In genomic region chr15:10816213-10816621, GRCm38 (mm10) we compare ENCODE assay signal across 12 mouse cellular contexts.
DNase-seq lines count a peak whose midpoint lies in the region; ATAC-seq lines count a peak whose summit lies in the region.
"Had no signal": no experiment of that assay in that cellular context is flagged by ENCODE, and none has a peak within 500 bp of the region (broad histone marks: within the 10 kb centered on the region; RNA-seq: fewer than 3 reads in every experiment).

No protein-coding gene starts in this region.

- ATAC-seq in frontal cortex, adult (ENCODE audit: low TSS enrichment) = peak; percentile 45
- ATAC-seq: lung, postnatal 0 days; midbrain, embryonic 15.5 days had no signal

- no peak for DNase-seq in frontal cortex, postnatal 25 days (ENCODE audit: low spot score in 2 of 2)
- DNase-seq in right cerebral cortex, adult 18-20 months = peak; percentile 59
- DNase-seq in right cerebral cortex, postnatal 25 days = no peak
- DNase-seq in adrenal gland, postnatal 36 days = peak; percentile 31 to 43
- no peak for DNase-seq in gastrocnemius, postnatal 4 days (ENCODE audit: low spot score in 2 of 2)
- no peak for DNase-seq in ovary, postnatal 10 days (ENCODE audit: low spot score)
- DNase-seq: cerebellum, adult 9-10 months; heart, adult 18-20 months; thymus, postnatal 14 days had no signal

Comparison
In these comparisons a context has a peak if more than half of its experiments do, and no peak if none do; other contexts are left out.
1. DNase-seq: peak in right cerebral cortex, adult 18-20 months (single experiment) and adrenal gland, postnatal 36 days (2 of 2); none in frontal cortex, postnatal 25 days (0 of 2), right cerebral cortex, postnatal 25 days (single experiment), gastrocnemius, postnatal 4 days (0 of 2) and ovary, postnatal 10 days (single experiment).